Mouse (Mus musculus) ES-E14 (cell line): ENCODE data around the gene Slc5a1. TPM values are rescaled to one million over a fixed set of nuclear protein-coding genes. Genes with fewer than 3 reads are reported as not detected.
A peak's percentile ranks its signal among the peaks of the same experiment; 100 is the strongest.

Experiments
- DNase-seq: peaks from one replicate; pipeline ENCODE4 v3.0.0-alpha.2; 2013; ENCODE audit warnings: low read depth, low spot score
- H3K27ac ChIP-seq: 2 replicates; pipeline ENCODE4 v1.5.1; 2012; ENCODE audit warnings: low read depth, mild to moderate bottlenecking, low read length, moderate library complexity, mixed read lengths; ENCODE audit not compliant: poor library complexity, insufficient read depth, severe bottlenecking
- H3K36me3 ChIP-seq: 2 replicates; pipeline ENCODE4 v1.6.1; 2012; ENCODE audit warnings: mild to moderate bottlenecking, low read length, moderate library complexity, mixed read lengths; ENCODE audit not compliant: control insufficient read depth, poor library complexity, insufficient read depth, severe bottlenecking
- H3K4me1 ChIP-seq, 2 experiments: fragments of 150-350 bp in 1 of 2; sonication (generic) in 1 of 2; 2 replicates each; pipeline ENCODE4 v1.6.1; 2012; ENCODE audit warnings: low read length in 2 of 2, mild to moderate bottlenecking in 1 of 2, mixed read lengths in 1 of 2; ENCODE audit not compliant: control insufficient read depth in 2 of 2, insufficient read depth in 2 of 2, poor library complexity in 1 of 2
- H3K4me3 ChIP-seq, 2 experiments: fragments of 150-350 bp in 1 of 2; sonication (generic) in 1 of 2; 2 replicates each; pipeline ENCODE4 v1.5.1; 2012; ENCODE audit warnings: low read length in 2 of 2, low read depth in 1 of 2, mild to moderate bottlenecking in 1 of 2, mixed read lengths in 1 of 2; ENCODE audit not compliant: insufficient read depth in 1 of 2, poor library complexity in 1 of 2, severe bottlenecking in 1 of 2
- H3K9ac ChIP-seq: 2 replicates; pipeline ENCODE4 v1.6.1; 2012; ENCODE audit warnings: low read depth, mild to moderate bottlenecking, low read length, mixed read lengths; ENCODE audit not compliant: poor library complexity, insufficient read depth, severe bottlenecking
- H3K9me3 ChIP-seq: fragments of 150-350 bp; sonication (generic); 2 replicates; pipeline ENCODE4 v1.6.1; 2012; ENCODE audit warnings: low read depth, mild to moderate bottlenecking, low read length; ENCODE audit not compliant: control insufficient read depth, insufficient read depth
- CHD2 ChIP-seq: IDR thresholded peaks from 2 replicates; pipeline ENCODE4 v1.6.1; 2014; ENCODE audit warnings: mild to moderate bottlenecking, low read depth, low read length, inconsistent platforms
- HCFC1 ChIP-seq: IDR thresholded peaks from 2 replicates; pipeline ENCODE4 v1.6.1; 2012; ENCODE audit warnings: low read length, inconsistent platforms, borderline replicate concordance; ENCODE audit not compliant: insufficient read depth
- MAFK ChIP-seq: IDR thresholded peaks from 2 replicates; pipeline ENCODE4 v1.6.1; 2014; ENCODE audit warnings: mild to moderate bottlenecking, low read depth, low read length, inconsistent platforms; ENCODE audit not compliant: insufficient read depth
- ZC3H11A ChIP-seq: IDR thresholded peaks from 2 replicates; pipeline ENCODE4 v1.6.1; 2012; ENCODE audit warnings: low read depth, mild to moderate bottlenecking, inconsistent platforms, low read length, borderline replicate concordance
- ZNF384 ChIP-seq: IDR thresholded peaks from 2 replicates; pipeline ENCODE4 v1.6.1; 2012; ENCODE audit warnings: low read depth, low read length, inconsistent platforms
- in situ Hi-C, 2 experiments: fragments of 600-800 bp; cut with MboI; formaldehyde crosslinking; loops; one replicate each; pipeline ENCODE4 v1.15.1; 2025; ENCODE audit warnings: low sequenced_read_pairs in 2 of 2, inconsistent platforms in 1 of 2; ENCODE audit not compliant: unreplicated experiment in 2 of 2
- total RNA-seq: library from RNA; depleted of rRNA; stranded (reverse); fragments of 300-350 nt; gene quantifications from 2 replicates; pipeline ENCODE4 v1.2.3, GENCODE M21; 2012

The Slc5a1 gene
- total RNA-seq, 1 experiment, result 4.0 TPM

DNA sequence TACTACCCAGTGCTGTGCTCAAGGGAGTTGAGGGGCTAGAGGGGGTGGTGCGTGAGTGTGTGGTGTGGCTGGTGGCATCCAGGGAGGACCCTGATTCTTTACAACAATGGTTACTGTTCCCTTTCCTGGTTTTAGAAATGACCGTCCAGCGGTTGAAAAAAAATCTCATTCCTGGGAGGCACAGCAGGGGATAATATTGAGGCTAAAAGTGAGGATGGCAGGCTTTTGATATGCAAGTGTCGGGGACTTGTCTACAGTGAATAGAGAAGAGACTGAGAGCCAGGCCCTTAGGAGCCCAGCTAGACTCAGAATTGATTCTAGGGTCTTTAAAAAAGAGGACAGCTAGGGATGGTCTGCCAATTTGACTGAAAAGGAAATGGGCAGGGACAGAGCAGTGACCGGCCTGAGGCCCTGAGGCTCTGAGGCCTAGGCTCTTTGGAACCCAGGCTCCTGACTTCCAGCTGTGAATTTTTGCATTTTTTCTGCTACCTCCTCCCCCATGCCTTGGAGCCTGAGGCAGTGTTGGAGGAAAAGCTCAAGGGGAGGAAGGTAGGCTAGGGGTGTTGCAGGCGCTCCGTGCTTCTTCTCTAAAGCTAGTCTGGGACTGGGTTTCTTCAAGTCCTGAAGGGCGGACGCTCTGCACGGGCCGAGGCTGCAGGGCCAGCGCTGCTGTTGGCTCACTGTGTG, 1.5 kb upstream of the Slc5a1 start:
- no peak overlapping the region; the same call in 1 of the 2 replicates for H3K27ac ChIP-seq
- in situ Hi-C loops, result no loop called here
- H3K4me1 ChIP-seq, result peaks cover 6 to 15% of the 10 kb centered on the region in 2 experiments; a peak in 3 of 4 replicates
- TF ChIP-seq HCFC1 (no peak), ZC3H11A (no peak), MAFK (no peak), ZNF384 (peak; percentile 96)
- DNase-seq, result peak; percentile 63
- H3K4me3 ChIP-seq, result no peak overlapping the region
- H3K9me3 ChIP-seq, result no peaks in the 10 kb centered on the region
- H3K9ac ChIP-seq, result no peak overlapping the region
- H3K36me3 ChIP-seq, result no peaks in the 10 kb centered on the region

DNA sequence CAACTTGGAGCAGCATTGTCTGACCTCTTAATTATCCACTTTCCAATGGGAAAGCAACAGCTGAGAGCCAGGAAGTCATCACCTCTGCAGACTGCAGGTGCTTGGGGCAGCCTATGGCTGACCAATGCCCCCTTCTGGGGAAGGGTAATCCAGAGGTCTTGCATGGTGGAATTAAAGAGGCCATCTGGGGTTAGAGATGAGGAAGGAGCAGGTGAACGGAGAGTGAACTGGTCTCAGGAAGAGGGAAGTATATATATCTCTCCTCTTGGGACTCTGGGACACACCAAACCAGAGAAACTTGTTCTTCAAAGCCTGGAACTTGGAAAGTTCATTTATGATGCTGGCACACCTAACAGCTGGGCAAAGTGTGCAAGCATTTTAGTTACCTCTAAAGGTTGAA, 857 bp downstream of the Slc5a1 start:
- Histone ChIP-seq H3K27ac (no peak overlapping the region), H3K4me3 (no peak overlapping the region), H3K9ac (no peak overlapping the region), H3K9me3 (no peaks in the 10 kb centered on the region), H3K36me3 (no peaks in the 10 kb centered on the region), H3K4me1 (peaks cover 6 to 20% of the 10 kb centered on the region in 2 experiments)
- in situ Hi-C loops, result no loop called here
- DNase-seq, result no peak
- no peak for TF ChIP-seq CHD2
- no peak for TF ChIP-seq ZC3H11A
- no peak for TF ChIP-seq ZNF384
- no peak for TF ChIP-seq HCFC1
- no peak for TF ChIP-seq MAFK

DNA sequence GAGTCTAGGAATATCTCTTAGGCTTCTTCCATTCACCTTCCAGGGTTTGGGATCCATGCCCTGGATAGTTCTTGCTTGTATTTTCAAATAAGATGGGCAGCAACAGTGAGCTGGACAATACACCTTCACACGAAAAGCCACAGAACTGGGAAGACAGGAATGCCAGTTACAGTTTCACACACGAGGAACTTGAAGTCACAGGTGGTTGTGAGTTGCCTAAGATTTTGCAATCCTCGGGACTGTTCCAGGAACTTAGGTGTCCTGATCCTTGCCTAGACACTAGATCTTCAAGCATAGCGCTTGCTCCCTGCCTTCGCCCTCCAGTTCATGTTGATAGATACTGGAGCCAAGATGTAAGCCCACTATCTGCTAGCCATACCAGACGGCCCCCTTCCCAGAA, 1.6 kb downstream of the Slc5a1 start:
- Histone ChIP-seq H3K27ac (no peak overlapping the region), H3K9me3 (no peaks in the 10 kb centered on the region), H3K4me3 (no peak overlapping the region), H3K4me1 (peaks cover 6 to 20% of the 10 kb centered on the region in 2 experiments), H3K9ac (no peak overlapping the region), H3K36me3 (no peaks in the 10 kb centered on the region)
- TF ChIP-seq HCFC1 (no peak), ZNF384 (no peak), CHD2 (no peak), ZC3H11A (no peak), MAFK (no peak)
- in situ Hi-C loops, result no loop called here
- no peak for DNase-seq

DNA sequence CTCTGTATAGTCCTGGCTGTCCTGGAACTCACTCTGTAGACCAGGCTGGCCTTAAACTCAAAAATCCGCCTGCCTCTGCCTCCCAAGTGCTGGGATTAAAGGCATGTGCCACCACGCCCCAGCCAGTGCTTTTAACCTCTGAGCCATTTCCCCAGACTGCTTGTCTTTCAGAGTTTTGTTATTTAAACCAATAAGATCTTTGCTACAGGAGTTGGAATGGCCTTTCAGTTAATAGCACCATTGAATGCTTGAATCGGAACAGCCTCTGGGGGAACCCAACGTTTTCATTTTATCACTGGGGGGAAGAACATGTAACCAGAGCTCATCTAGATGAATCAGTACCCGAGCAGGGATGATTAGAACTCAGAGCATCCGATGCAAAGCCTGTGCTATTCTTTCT, 3.0 kb downstream of the Slc5a1 start:
- in situ Hi-C loops, result no loop called here
- Histone ChIP-seq H3K36me3 (no peaks in the 10 kb centered on the region), H3K27ac (no peak overlapping the region), H3K4me3 (no peak overlapping the region), H3K4me1 (peaks cover 6 to 18% of the 10 kb centered on the region in 2 experiments), H3K9me3 (no peaks in the 10 kb centered on the region), H3K9ac (no peak overlapping the region)
- no peak for DNase-seq
- no peak for TF ChIP-seq HCFC1
- TF ChIP-seq CHD2, result no peak
- TF ChIP-seq ZC3H11A, result no peak
- no peak for TF ChIP-seq MAFK
- TF ChIP-seq ZNF384, result no peak
